ENCODE assay signal across 8 mouse cellular contexts in the genomic region with DNA sequence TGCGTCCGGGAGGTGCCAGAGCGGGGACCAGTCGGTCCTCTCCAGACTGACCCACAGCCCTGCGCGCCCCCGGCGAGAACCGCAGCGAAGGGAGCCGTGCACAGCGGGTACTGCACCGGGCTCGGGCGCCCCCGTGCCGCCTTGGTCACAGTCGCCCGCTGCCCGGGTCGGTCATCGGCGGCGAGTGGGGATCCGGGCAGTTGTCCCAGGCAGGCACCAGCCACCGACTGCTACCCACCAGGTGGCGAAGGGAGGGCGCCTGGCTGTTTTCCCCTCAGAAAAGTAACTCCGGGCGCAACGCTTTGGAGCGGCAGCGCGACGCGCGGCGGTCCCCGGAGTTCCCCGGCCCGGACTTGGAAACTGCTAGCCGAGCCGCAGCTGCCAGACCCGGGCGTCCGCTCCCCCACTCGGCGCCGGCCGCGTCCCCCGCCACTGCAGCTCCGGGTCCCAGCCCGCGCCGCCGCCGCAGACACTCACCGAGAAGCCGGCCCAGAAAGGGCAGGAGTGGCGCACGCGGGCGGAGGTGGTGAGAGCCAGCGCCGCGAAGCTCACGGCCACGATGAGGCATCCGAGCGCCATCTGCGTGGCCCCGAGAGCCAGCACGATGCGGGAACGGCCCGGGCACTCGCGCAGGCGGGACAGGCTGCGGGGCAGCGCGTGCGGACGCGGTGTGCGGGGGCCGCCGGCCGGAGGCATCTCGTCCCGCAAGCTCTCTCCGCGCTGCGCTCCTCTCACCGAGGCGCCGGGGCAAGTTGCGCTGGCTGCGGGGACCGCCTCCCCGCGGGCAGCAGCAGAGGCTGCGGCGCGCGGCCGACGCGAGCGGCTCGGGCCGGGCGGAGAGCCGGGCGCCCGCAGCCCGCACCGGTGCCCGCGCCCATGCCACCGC. TPM values are rescaled to one million over a fixed set of nuclear protein-coding genes. Genes with fewer than 3 reads are reported as not detected.
DNase-seq lines count a peak whose midpoint lies in the region; ATAC-seq and TF ChIP-seq lines count a peak whose summit lies in the region.

No protein-coding gene starts in this region.

- H3K4me3 ChIP-seq in heart, embryonic 13.5 days: peak overlapping the region; percentile 69
- peak overlapping the region; percentile 49 for H3K4me3 ChIP-seq in lung, postnatal 0 days (ENCODE audit: low read depth, low read length)

- H3K4me2 ChIP-seq in heart, embryonic 13.5 days: peak overlapping the region; percentile 98
- peak overlapping the region; percentile 99 for H3K4me2 ChIP-seq in lung, postnatal 0 days (replicated peaks; ENCODE audit: low read depth, low read length)

- no peak for ATAC-seq in heart, embryonic 13.5 days (ENCODE audit: extremely low read depth, insufficient number of reproducible peaks, low FRiP score, low TSS enrichment)
- ATAC-seq in lung, postnatal 0 days: peak; percentile 43

- WGBS in heart, embryonic 13.5 days: under 1% methylated on average over 101 of the region's 122 CpGs
- WGBS in lung, postnatal 0 days: under 1% methylated on average over 70 of the region's 122 CpGs

- no peak overlapping the region for H3K27ac ChIP-seq in heart, embryonic 13.5 days (replicated peaks)
- H3K27ac ChIP-seq in lung, postnatal 0 days (ENCODE audit: low read length): no peak overlapping the region

- H3K27me3 ChIP-seq in heart, embryonic 13.5 days (replicated peaks): peaks cover 74% of the 10 kb centered on the region
- peaks cover 33% of the 10 kb centered on the region for H3K27me3 ChIP-seq in lung, postnatal 0 days (replicated peaks; ENCODE audit: insufficient read depth, low read length)

- no peak for TF ChIP-seq CTCF in lung, postnatal 0 days (IDR thresholded peaks at IDR 0.05)

- peak overlapping the region; percentile 77 for H3K9ac ChIP-seq in heart, embryonic 13.5 days
- H3K9ac ChIP-seq in lung, postnatal 0 days (replicated peaks; ENCODE audit: low read depth): no peak overlapping the region

- DNase-seq in thymus, postnatal 4 days: peak; percentile 22
- no peak for DNase-seq in thymus, postnatal 10 days (ENCODE audit: low spot score in 2 of 2)
- DNase-seq in embryo, embryonic 10 days (ENCODE audit: low spot score): peak; percentile 73
- peak; percentile 16 for DNase-seq in layer of hippocampus, adult 9-11 months
- DNase-seq in lung, postnatal 0 days (ENCODE audit: low spot score): no peak
- peak; percentile 80 for DNase-seq in right cerebral cortex, postnatal 25 days
- DNase-seq in thymus, postnatal 0 days (ENCODE audit: low spot score): no peak

- H3K4me1 ChIP-seq in heart, embryonic 13.5 days: peaks cover 13% of the 10 kb centered on the region
- peaks cover 4% of the 10 kb centered on the region; the same call in 1 of the 2 replicates for H3K4me1 ChIP-seq in lung, postnatal 0 days (ENCODE audit: insufficient read depth, low read depth, low read length)

- no peaks in the 10 kb centered on the region for H3K9me3 ChIP-seq in heart, embryonic 13.5 days
- H3K9me3 ChIP-seq in lung, postnatal 0 days (ENCODE audit: low read length): no peaks in the 10 kb centered on the region

- no peaks in the 10 kb centered on the region for H3K36me3 ChIP-seq in heart, embryonic 13.5 days
- H3K36me3 ChIP-seq in lung, postnatal 0 days (ENCODE audit: insufficient read depth, low read length): no peaks in the 10 kb centered on the region

- no peak for TF ChIP-seq EP300 in lung, postnatal 0 days (IDR thresholded peaks at IDR 0.05)

RNA-seq across cellular contexts. Expression of a gene that starts 0.5 kb away (rescaled TPM):
- 0.32 and 0.57 TPM in 2 replicates for polyA plus RNA-seq in heart, embryonic 13.5 days (2015; fragmentation: Nextera tagmentation; extraction: Ambion mirVana)
- polyA plus RNA-seq in lung, postnatal 0 days (2015; fragmentation: Nextera tagmentation; extraction: Ambion mirVana): 0.07 and 0.25 TPM in 2 replicates
- polyA plus RNA-seq in thymus, postnatal 0 days (2015; fragmentation: Nextera tagmentation; extraction: Ambion mirVana): 0.12 and 0.19 TPM in 2 replicates

Comparison
In these comparisons a context has a peak if more than half of its experiments do, and no peak if none do; other contexts are left out.
1. DNase-seq: peak in thymus, postnatal 4 days (single experiment), embryo, embryonic 10 days (single experiment), layer of hippocampus, adult 9-11 months (single experiment) and right cerebral cortex, postnatal 25 days (single experiment); none in thymus, postnatal 10 days (0 of 2), lung, postnatal 0 days (single experiment) and thymus, postnatal 0 days (single experiment).